Mouse (Mus musculus) cerebellum, adult 11 months (tissue): Measurements from ENCODE around the gene Trmt2b.
"Not testable (repeated sequence)": the region's sequence is repeated elsewhere in the genome, so short reads cannot be mapped to it uniquely, and the experiment has no call there.

ENCODE experiments used
- DNase-seq: peaks from one replicate; pipeline ENCODE4 v3.0.0; 2022

Trmt2b gene

DNA sequence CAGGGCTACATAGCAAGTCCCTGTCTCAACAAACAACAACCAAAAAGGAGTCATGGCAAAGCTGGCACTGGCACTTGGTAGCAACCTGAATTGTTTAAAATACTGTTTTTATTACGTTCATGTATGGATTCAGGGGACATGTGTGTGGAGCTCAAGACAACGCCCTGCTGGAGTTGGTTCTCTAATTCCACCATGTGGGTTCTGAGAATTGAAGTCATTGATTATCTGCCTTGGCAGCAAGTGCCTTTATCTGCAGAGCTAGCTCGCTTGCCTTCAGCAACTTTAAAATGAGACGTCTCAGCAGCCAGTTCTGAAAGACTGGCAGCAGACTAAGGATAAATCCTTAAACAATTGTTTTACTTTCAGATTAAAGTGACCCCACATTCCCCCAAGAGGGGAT lies 58.6 kb downstream of the Trmt2b start:
- DNase-seq = no peak

DNA sequence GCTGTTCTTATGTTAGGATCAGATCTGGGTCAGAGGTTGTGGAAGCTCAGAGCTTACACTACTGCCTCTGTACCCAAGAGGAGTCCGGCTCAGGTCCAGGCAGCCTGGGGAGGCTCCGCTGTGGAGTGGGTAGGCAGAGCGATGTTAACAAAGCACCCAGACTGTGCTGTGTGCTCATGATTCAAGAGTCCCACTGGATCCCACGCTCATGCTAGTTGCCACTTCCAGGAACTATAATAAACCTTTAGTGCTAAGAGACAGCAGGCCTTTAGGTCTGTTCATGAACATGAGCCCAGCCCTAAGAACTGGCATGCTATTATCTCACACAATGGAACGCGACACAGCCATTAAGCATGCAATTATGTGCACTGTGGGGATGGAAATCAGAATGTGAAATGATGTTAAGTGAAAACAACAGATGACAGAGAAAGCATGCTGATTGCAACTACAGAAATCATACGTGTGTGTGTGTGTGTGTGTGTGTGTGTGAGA lies 65.6 kb downstream of the Trmt2b start:
- DNase-seq = no peak

DNA sequence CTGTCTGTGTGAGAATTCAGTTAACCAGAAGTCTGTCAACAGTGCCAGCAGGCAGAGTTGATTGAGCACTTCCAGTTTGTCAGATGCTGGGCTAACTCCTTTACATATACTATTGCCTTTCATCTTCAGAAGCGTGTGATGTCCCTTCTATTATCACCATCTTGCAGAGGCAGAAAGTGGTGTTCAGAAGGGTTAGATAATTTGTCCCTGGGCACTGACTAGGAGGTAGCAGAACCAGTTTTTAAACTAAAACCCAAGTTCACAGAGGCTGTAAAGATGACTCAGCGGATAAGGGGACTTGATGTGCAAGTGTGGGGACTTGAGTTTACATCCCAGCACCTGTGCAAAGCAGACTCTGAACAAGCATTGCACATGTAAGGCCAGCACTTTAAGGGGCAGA lies 68.3 kb downstream of the Trmt2b start:
- no peak for DNase-seq

DNA sequence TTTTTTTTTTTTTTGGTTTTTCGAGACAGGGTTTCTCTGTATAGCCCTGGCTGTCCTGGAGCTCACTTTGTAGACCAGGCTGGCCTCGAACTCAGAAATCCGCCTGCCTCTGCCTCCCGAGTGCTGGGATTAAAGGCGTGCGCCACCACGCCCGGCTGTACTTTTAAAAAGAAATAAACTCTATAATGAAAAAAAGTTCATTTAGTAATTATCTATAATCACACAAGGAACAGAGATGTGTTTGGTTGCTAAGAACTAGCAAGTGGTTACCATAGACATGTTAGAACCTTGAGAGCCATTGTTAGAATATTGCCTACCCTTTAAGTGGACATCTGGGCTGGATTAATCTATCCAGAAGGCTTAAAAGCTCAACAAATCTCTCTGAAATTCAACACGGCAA lies 89.6 kb downstream of the Trmt2b start, which contains the start of gene Arl13a:
Arl13a (plus strand) TSS at position 301 of the 400 bp plus-strand sequence.
- DNase-seq = not testable (repeated sequence)

DNA sequence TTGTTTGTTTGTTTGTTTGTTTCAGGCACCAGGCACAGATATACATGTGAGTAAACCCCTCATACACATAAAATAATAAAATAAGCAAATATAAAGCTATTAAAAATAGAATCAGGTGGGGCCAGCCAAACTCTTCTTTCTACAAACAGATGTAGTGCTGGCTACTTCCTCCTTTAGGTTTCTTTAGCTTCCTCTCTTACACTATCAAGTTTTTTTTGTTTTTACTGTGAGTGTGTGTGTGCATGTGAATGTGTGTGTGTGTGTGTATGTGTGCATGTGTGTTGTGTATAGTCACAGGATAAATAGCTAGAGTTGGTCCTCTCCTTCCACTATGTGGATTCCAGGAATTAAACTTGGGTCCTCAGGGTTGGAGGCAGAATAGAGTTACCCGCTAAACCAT lies 102.1 kb downstream of the Trmt2b start:
- no peak for DNase-seq
